Comparison of ENCODE assay signal across 18 mouse cellular contexts in the genomic region with DNA sequence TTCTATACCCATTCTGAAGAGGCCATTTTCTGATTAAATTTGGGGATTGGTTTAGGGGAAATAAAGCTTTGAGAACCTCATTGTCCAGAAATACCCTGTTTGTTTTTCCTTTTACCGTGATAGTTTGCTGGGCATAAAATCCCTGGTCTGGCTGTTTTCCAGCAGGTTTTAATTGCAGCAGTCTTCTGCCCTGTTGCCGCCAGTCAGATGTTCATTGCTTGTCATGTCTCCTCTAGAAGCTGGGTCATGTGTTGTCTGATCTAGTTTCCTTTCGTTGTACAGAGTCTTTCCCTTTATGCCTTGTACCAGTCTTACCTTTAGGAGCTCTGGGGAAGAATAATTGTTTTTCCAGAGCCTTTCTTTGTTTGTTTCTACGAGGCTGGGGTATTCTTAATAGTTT. TPM values are rescaled to one million over a fixed set of nuclear protein-coding genes. Genes with fewer than 3 reads are reported as not detected.
DNase-seq lines count a peak whose midpoint lies in the region; ATAC-seq lines count a peak whose summit lies in the region.
"Had no signal": no experiment of that assay in that cellular context is flagged by ENCODE, and none has a peak within 500 bp of the region (broad histone marks: within the 10 kb centered on the region; RNA-seq: fewer than 3 reads in every experiment).

No protein-coding gene starts in this region.

- H3K4me3 ChIP-seq in heart, embryonic 13.5 days = no peak overlapping the region
- H3K4me3 ChIP-seq: stomach, embryonic 15.5 days had no signal

- H3K27ac ChIP-seq in heart, embryonic 13.5 days (replicated peaks) = no peak overlapping the region
- H3K27ac ChIP-seq: macrophage; stomach, embryonic 15.5 days had no signal

- intact Hi-C loops in heart, postnatal 14 days (cut with DNase I) = loop anchor here (2.0 kb wide), 1 partner anchor 14 kb away; no protein-coding TSS in a partner anchor

- H3K9me3 ChIP-seq in heart, embryonic 13.5 days = no peaks in the 10 kb centered on the region
- H3K9me3 ChIP-seq: stomach, embryonic 15.5 days had no signal

- peak; percentile 41 to 44 for DNase-seq in cerebellum, postnatal 10 days
- DNase-seq in cerebellum, adult 8-10 months = no peak
- no peak for DNase-seq in heart, postnatal 14 days
- peak; percentile 31 for DNase-seq in kidney, postnatal 10 days
- DNase-seq in kidney, adult 11 months = no peak
- DNase-seq in urinary bladder, postnatal 14 days (ENCODE audit: low spot score) = no peak
- DNase-seq: adrenal gland, postnatal 10 days; cerebellum, adult 9-10 months; kidney, adult 18-20 months; layer of hippocampus, adult 9-11 months; liver; lung, embryonic 14.5 days; spleen, adult 18-20 months had no signal

- no peak for ATAC-seq in heart, embryonic 13.5 days (ENCODE audit: extremely low read depth, insufficient number of reproducible peaks, low FRiP score, low TSS enrichment)
- ATAC-seq in megakaryocyte-erythroid progenitor cell, adult 5-6 weeks (replicated peaks; ENCODE audit: low FRiP score, low TSS enrichment, poor library complexity, severe bottlenecking) = 0 out of 2 replicates have a peak, but pooled peaks have one; percentile 39
- ATAC-seq: midbrain, embryonic 16.5 days had no signal

- H3K4me2 ChIP-seq in heart, embryonic 13.5 days = no peak overlapping the region
- H3K4me2 ChIP-seq: lung, embryonic 14.5 days; stomach, embryonic 15.5 days had no signal

- H3K4me1 ChIP-seq in heart, embryonic 13.5 days = peaks cover 81% of the 10 kb centered on the region

- no peaks in the 10 kb centered on the region for H3K36me3 ChIP-seq in heart, embryonic 13.5 days
- H3K36me3 ChIP-seq: stomach, embryonic 15.5 days had no signal

- H3K9ac ChIP-seq in heart, embryonic 13.5 days = 0 out of 2 replicates have a peak overlapping the region, but pooled peaks have one; percentile 2
- H3K9ac ChIP-seq: lung, embryonic 14.5 days; stomach, embryonic 15.5 days had no signal

- H3K27me3 ChIP-seq in heart, embryonic 13.5 days (replicated peaks) = no peaks in the 10 kb centered on the region
- H3K27me3 ChIP-seq: stomach, embryonic 15.5 days had no signal

- 50% methylated on average over 4 of the region's 4 CpGs for WGBS in heart, embryonic 13.5 days

RNA-seq across cellular contexts. Expression of a gene that starts 16.9 kb away (rescaled TPM):
- polyA plus RNA-seq in heart, embryonic 13.5 days (2015; fragmentation: Nextera tagmentation; extraction: Ambion mirVana) = 5.2 and 7.4 TPM in 2 replicates
- 10 to 100 TPM; 45.4 to 46.2 TPM for total RNA-seq in heart, postnatal 14 days (2021)
- 15.5 and 20.1 TPM in 2 replicates for total RNA-seq in megakaryocyte-erythroid progenitor cell, adult 5-6 weeks (2014; fragmentation: Nextera tagmentation)
- total RNA-seq in megakaryocyte-erythroid progenitor cell, adult 5-6 weeks (2017) = 26.6 and 28.1 TPM in 2 replicates

RNA-seq across cellular contexts. Expression of a gene that starts 48.6 kb away (rescaled TPM):
- polyA plus RNA-seq in heart, embryonic 13.5 days (2015; fragmentation: Nextera tagmentation; extraction: Ambion mirVana) = 3.3 and 3.9 TPM in 2 replicates
- 1 to 10 TPM; 8.4 to 9.7 TPM for total RNA-seq in heart, postnatal 14 days (2021)
- total RNA-seq in megakaryocyte-erythroid progenitor cell, adult 5-6 weeks (2014; fragmentation: Nextera tagmentation) = 7.7 and 14.9 TPM in 2 replicates
- 2.0 and 3.0 TPM in 2 replicates for total RNA-seq in megakaryocyte-erythroid progenitor cell, adult 5-6 weeks (2017)

Comparison
In these comparisons a context has a peak if more than half of its experiments do, and no peak if none do; other contexts are left out.
1. DNase-seq: peak in cerebellum, postnatal 10 days (2 of 2) and kidney, postnatal 10 days (single experiment); none in cerebellum, adult 8-10 months (single experiment), heart, postnatal 14 days (0 of 2), kidney, adult 11 months (single experiment) and urinary bladder, postnatal 14 days (single experiment).